In the genomic region with DNA sequence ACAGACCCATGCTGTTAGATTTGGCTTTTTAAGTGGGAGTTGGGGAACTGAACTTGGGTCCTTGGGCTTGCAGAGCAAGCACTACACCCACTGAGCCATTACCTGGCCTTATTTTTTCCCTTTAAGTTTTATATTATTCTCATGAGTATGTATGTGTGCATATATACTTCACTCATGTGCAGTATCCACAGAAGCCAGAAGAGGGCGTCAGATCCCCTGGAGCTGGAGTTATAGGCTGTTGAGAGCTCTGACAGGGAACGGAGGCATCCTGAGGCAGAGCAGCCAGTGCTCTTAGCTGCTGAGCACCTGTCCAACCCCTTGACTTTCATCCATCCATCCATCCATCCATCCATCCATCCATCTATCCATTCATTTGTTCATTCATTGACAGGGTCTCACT, we compare ENCODE assay signal across 29 mouse cellular contexts. TPM values are rescaled to one million over a fixed set of nuclear protein-coding genes. Genes with fewer than 3 reads are reported as not detected.
A peak's percentile ranks its signal among the peaks of the same experiment; 100 is the strongest.
DNase-seq lines count a peak whose midpoint lies in the region; ATAC-seq and TF ChIP-seq lines count a peak whose summit lies in the region.
"Had no signal": no experiment of that assay in that cellular context is flagged by ENCODE, and none has a peak within 500 bp of the region (broad histone marks: within the 10 kb centered on the region; RNA-seq: fewer than 3 reads in every experiment).

No protein-coding gene starts in this region.

- TF ChIP-seq CTCF in intestine, postnatal 0 days (IDR thresholded peaks at IDR 0.05; ENCODE audit: low read depth), result peak; percentile 36
- peak; percentile 16; the same call in 1 of the 2 replicates for TF ChIP-seq CTCF in stomach, postnatal 0 days (IDR thresholded peaks at IDR 0.05; ENCODE audit: low read depth)

- ATAC-seq in intestine, postnatal 0 days, result no peak
- no peak for ATAC-seq in intestine, embryonic 15.5 days
- no peak for ATAC-seq in midbrain, embryonic 11.5 days (ENCODE audit: low FRiP score)
- ATAC-seq in stomach, postnatal 0 days (ENCODE audit: low FRiP score, low TSS enrichment), result no peak
- ATAC-seq: forebrain, embryonic 13.5 days; forebrain, embryonic 16.5 days had no signal

- H3K4me1 ChIP-seq in intestine, postnatal 0 days (replicated peaks; ENCODE audit: control insufficient read depth, insufficient read depth, low read length), result no peaks in the 10 kb centered on the region
- H3K4me1 ChIP-seq in intestine, embryonic 15.5 days (replicated peaks), result peaks cover 7% of the 10 kb centered on the region; the same call in 1 of the 2 replicates
- H3K4me1 ChIP-seq in midbrain, embryonic 11.5 days (ENCODE audit: control insufficient read depth, insufficient read depth, low read length), result peaks cover 10% of the 10 kb centered on the region
- H3K4me1 ChIP-seq in midbrain, embryonic 10.5 days, result peaks cover 27% of the 10 kb centered on the region
- 0 out of 2 replicates have a peak, but pooled peaks cover 5% of the 10 kb centered on the region for H3K4me1 ChIP-seq in stomach, postnatal 0 days (replicated peaks; ENCODE audit: control insufficient read depth, insufficient read depth)

- no peak overlapping the region for H3K9ac ChIP-seq in intestine, postnatal 0 days (ENCODE audit: low read depth, low read length)
- H3K9ac ChIP-seq in intestine, embryonic 15.5 days, result no peak overlapping the region
- H3K9ac ChIP-seq in midbrain, embryonic 11.5 days (ENCODE audit: low read length), result no peak overlapping the region
- no peak overlapping the region for H3K9ac ChIP-seq in stomach, postnatal 0 days (ENCODE audit: low read length)
- H3K9ac ChIP-seq: embryonic facial prominence, embryonic 13.5 days; forebrain, embryonic 13.5 days; heart, embryonic 13.5 days; hindbrain, embryonic 12.5 days; hindbrain, embryonic 15.5 days had no signal

- H3K4me2 ChIP-seq in intestine, postnatal 0 days (replicated peaks; ENCODE audit: low read depth), result no peak overlapping the region
- no peak overlapping the region for H3K4me2 ChIP-seq in intestine, embryonic 15.5 days (replicated peaks)
- H3K4me2 ChIP-seq in midbrain, embryonic 11.5 days, result no peak overlapping the region
- no peak overlapping the region for H3K4me2 ChIP-seq in stomach, postnatal 0 days (replicated peaks; ENCODE audit: low read depth)
- H3K4me2 ChIP-seq: embryonic facial prominence, embryonic 13.5 days; forebrain, embryonic 13.5 days; heart, embryonic 13.5 days; hindbrain, embryonic 12.5 days; hindbrain, embryonic 15.5 days had no signal

- H3K4me3 ChIP-seq in intestine, postnatal 0 days (ENCODE audit: low read depth, low read length), result no peak overlapping the region
- no peak overlapping the region for H3K4me3 ChIP-seq in intestine, embryonic 15.5 days (replicated peaks)
- no peak overlapping the region for H3K4me3 ChIP-seq in midbrain, embryonic 11.5 days (ENCODE audit: low read depth, low read length)
- H3K4me3 ChIP-seq in midbrain, embryonic 10.5 days, result no peak overlapping the region
- H3K4me3 ChIP-seq in stomach, postnatal 0 days (ENCODE audit: low read depth, low read length), result no peak overlapping the region
- H3K4me3 ChIP-seq: embryonic facial prominence, embryonic 10.5 days; embryonic facial prominence, embryonic 13.5 days; erythroblast, embryonic 14.5 days; forebrain, embryonic 13.5 days; heart, adult 2 months; heart, embryonic 10.5 days; heart, embryonic 13.5 days; hindbrain, embryonic 12.5 days; hindbrain, embryonic 15.5 days had no signal

- WGBS in intestine, postnatal 0 days, result 78% methylated on average over 2 of the region's 2 CpGs
- WGBS in intestine, embryonic 15.5 days, result 70% methylated on average over 2 of the region's 2 CpGs
- 75% methylated on average over 2 of the region's 2 CpGs for WGBS in midbrain, embryonic 11.5 days
- 89% methylated on average over 2 of the region's 2 CpGs for WGBS in midbrain, embryonic 10.5 days
- WGBS in stomach, postnatal 0 days, result 68% methylated on average over 2 of the region's 2 CpGs

- no peaks in the 10 kb centered on the region for H3K9me3 ChIP-seq in intestine, postnatal 0 days (ENCODE audit: control insufficient read depth)
- H3K9me3 ChIP-seq in intestine, embryonic 15.5 days, result no peaks in the 10 kb centered on the region
- no peaks in the 10 kb centered on the region; the same call in 1 of the 2 replicates for H3K9me3 ChIP-seq in midbrain, embryonic 11.5 days (ENCODE audit: control insufficient read depth, low read length)
- H3K9me3 ChIP-seq in midbrain, embryonic 10.5 days (replicated peaks), result peaks cover 2% of the 10 kb centered on the region; the same call in 1 of the 2 replicates
- H3K9me3 ChIP-seq in stomach, postnatal 0 days (ENCODE audit: control insufficient read depth, low read length), result no peaks in the 10 kb centered on the region
- H3K9me3 ChIP-seq: embryonic facial prominence, embryonic 13.5 days; forebrain, embryonic 13.5 days; heart, embryonic 10.5 days; heart, embryonic 13.5 days; hindbrain, embryonic 12.5 days; hindbrain, embryonic 15.5 days had no signal

- intact Hi-C loops in left cerebral cortex, postnatal 25 days (cut with DNase I), result no loop called here

- no peaks in the 10 kb centered on the region for H3K36me3 ChIP-seq in intestine, postnatal 0 days (ENCODE audit: control insufficient read depth, insufficient read depth)
- H3K36me3 ChIP-seq in intestine, embryonic 15.5 days, result no peaks in the 10 kb centered on the region
- no peaks in the 10 kb centered on the region for H3K36me3 ChIP-seq in midbrain, embryonic 11.5 days (ENCODE audit: control insufficient read depth, insufficient read depth, low read length)
- H3K36me3 ChIP-seq in midbrain, embryonic 10.5 days, result no peaks in the 10 kb centered on the region
- H3K36me3 ChIP-seq in stomach, postnatal 0 days (ENCODE audit: control insufficient read depth, insufficient read depth, low read length), result no peaks in the 10 kb centered on the region
- H3K36me3 ChIP-seq: embryonic facial prominence, embryonic 10.5 days; embryonic facial prominence, embryonic 13.5 days; heart, embryonic 10.5 days; heart, embryonic 13.5 days; hindbrain, embryonic 12.5 days; hindbrain, embryonic 15.5 days had no signal

- no peak for TF ChIP-seq EP300 in stomach, postnatal 0 days (optimal IDR thresholded peaks at IDR 0.05)

- H3K27ac ChIP-seq in intestine, postnatal 0 days (ENCODE audit: low read depth, low read length), result no peak overlapping the region
- no peak overlapping the region for H3K27ac ChIP-seq in intestine, embryonic 15.5 days
- H3K27ac ChIP-seq in midbrain, embryonic 11.5 days (ENCODE audit: low read depth, low read length), result no peak overlapping the region
- no peak overlapping the region for H3K27ac ChIP-seq in midbrain, embryonic 10.5 days (replicated peaks)
- H3K27ac ChIP-seq in stomach, postnatal 0 days (replicated peaks), result no peak overlapping the region
- H3K27ac ChIP-seq: embryonic facial prominence, embryonic 10.5 days; embryonic facial prominence, embryonic 13.5 days; forebrain, embryonic 13.5 days; heart, adult 2 months; heart, embryonic 10.5 days; heart, embryonic 13.5 days; hindbrain, embryonic 12.5 days; hindbrain, embryonic 15.5 days had no signal

- DNase-seq in midbrain, embryonic 11.5 days (ENCODE audit: low spot score, missing footprints), result peak; percentile 81
- DNase-seq in midbrain, embryonic 10.5 days (ENCODE audit: low spot score), result no peak
- peak; percentile 27 for DNase-seq in ES-CJ7 (ENCODE audit: low read depth, low spot score)
- no peak for DNase-seq in stomach, postnatal 0 days (ENCODE audit: low spot score)
- no peak for DNase-seq in left cerebral cortex, postnatal 25 days (ENCODE audit: low spot score in 2 of 2)
- no peak for DNase-seq in cerebellum, postnatal 36 days
- DNase-seq: adrenal gland, adult 2 months; adrenal gland, postnatal 14 days; cerebellum, adult 11 months; cerebellum, adult 2 months; cerebellum, adult 9-11 months; cerebellum, postnatal 25 days; embryo, embryonic 11 days; gastrocnemius, postnatal 10 days; gastrocnemius, postnatal 36 days; heart, adult 2 months; heart, postnatal 14 days; heart, postnatal 4 days had no signal

- H3K27me3 ChIP-seq in intestine, postnatal 0 days (replicated peaks; ENCODE audit: control insufficient read depth, insufficient read depth, low read length), result no peaks in the 10 kb centered on the region
- no peaks in the 10 kb centered on the region for H3K27me3 ChIP-seq in intestine, embryonic 15.5 days (replicated peaks)
- H3K27me3 ChIP-seq in midbrain, embryonic 11.5 days (ENCODE audit: control insufficient read depth, insufficient read depth, low read length), result no peaks in the 10 kb centered on the region
- peaks cover 11% of the 10 kb centered on the region for H3K27me3 ChIP-seq in midbrain, embryonic 10.5 days (ENCODE audit: low read depth, poor library complexity, severe bottlenecking)
- H3K27me3 ChIP-seq in stomach, postnatal 0 days (ENCODE audit: control insufficient read depth, insufficient read depth, low read length), result no peaks in the 10 kb centered on the region
- H3K27me3 ChIP-seq: embryonic facial prominence, embryonic 13.5 days; forebrain, embryonic 13.5 days; heart, embryonic 13.5 days; hindbrain, embryonic 12.5 days; hindbrain, embryonic 15.5 days had no signal

RNA-seq across cellular contexts. Expression of a gene that starts 2.9 kb away (rescaled TPM):
- 31.4 and 32.9 TPM in 2 replicates for polyA plus RNA-seq in intestine, postnatal 0 days (2015; fragmentation: Nextera tagmentation; extraction: Ambion mirVana)
- polyA plus RNA-seq in intestine, embryonic 15.5 days (2015; fragmentation: Nextera tagmentation; extraction: Ambion mirVana), result 20.3 and 21.8 TPM in 2 replicates
- 10.0 and 11.2 TPM in 2 replicates for polyA plus RNA-seq in midbrain, embryonic 11.5 days (2014; fragmentation: Nextera tagmentation; extraction: Ambion mirVana)
- polyA plus RNA-seq in midbrain, embryonic 10.5 days (2016; fragmentation: Nextera tagmentation; extraction: Ambion mirVana), result 13.6 and 15.2 TPM in 2 replicates
- polyA plus RNA-seq in stomach, postnatal 0 days (2015; fragmentation: Nextera tagmentation; extraction: Ambion mirVana), result 17.3 and 19.2 TPM in 2 replicates
- 10 to 100 TPM; 87.2 to 91.9 TPM for total RNA-seq in left cerebral cortex, postnatal 25 days (2021)

RNA-seq across cellular contexts. Expression of a gene that starts 41.7 kb away (rescaled TPM):
- polyA plus RNA-seq in intestine, postnatal 0 days (2015; fragmentation: Nextera tagmentation; extraction: Ambion mirVana), result 3.8 and 4.3 TPM in 2 replicates
- 2.5 and 2.9 TPM in 2 replicates for polyA plus RNA-seq in intestine, embryonic 15.5 days (2015; fragmentation: Nextera tagmentation; extraction: Ambion mirVana)
- 0.81 and 1.1 TPM in 2 replicates for polyA plus RNA-seq in midbrain, embryonic 11.5 days (2014; fragmentation: Nextera tagmentation; extraction: Ambion mirVana)
- polyA plus RNA-seq in midbrain, embryonic 10.5 days (2016; fragmentation: Nextera tagmentation; extraction: Ambion mirVana), result 0.97 and 1.5 TPM in 2 replicates
- 1.4 and 1.7 TPM in 2 replicates for polyA plus RNA-seq in stomach, postnatal 0 days (2015; fragmentation: Nextera tagmentation; extraction: Ambion mirVana)
- 10 to 100 TPM; 46.4 to 54.6 TPM for total RNA-seq in left cerebral cortex, postnatal 25 days (2021)
- polyA plus RNA-seq: erythroblast, embryonic 14.5 days had no signal

RNA-seq across cellular contexts. Expression of a gene that starts 45.9 kb away (rescaled TPM):
- polyA plus RNA-seq in intestine, postnatal 0 days (2015; fragmentation: Nextera tagmentation; extraction: Ambion mirVana), result 456 and 498 TPM in 2 replicates
- polyA plus RNA-seq in intestine, embryonic 15.5 days (2015; fragmentation: Nextera tagmentation; extraction: Ambion mirVana), result 387 and 549 TPM in 2 replicates
- polyA plus RNA-seq in midbrain, embryonic 11.5 days (2014; fragmentation: Nextera tagmentation; extraction: Ambion mirVana), result 392 and 401 TPM in 2 replicates
- polyA plus RNA-seq in midbrain, embryonic 10.5 days (2016; fragmentation: Nextera tagmentation; extraction: Ambion mirVana), result 227 and 286 TPM in 2 replicates
- 682 and 701 TPM in 2 replicates for polyA plus RNA-seq in stomach, postnatal 0 days (2015; fragmentation: Nextera tagmentation; extraction: Ambion mirVana)
- total RNA-seq in left cerebral cortex, postnatal 25 days (2021), result 10 to 100 TPM; 21.8 to 24.8 TPM
- polyA plus RNA-seq: erythroblast, embryonic 14.5 days had no signal

Comparison
In these comparisons a context has a peak if more than half of its experiments do, and no peak if none do; other contexts are left out.
1. DNase-seq: peak in midbrain, embryonic 11.5 days (single experiment) and ES-CJ7 (single experiment); none in midbrain, embryonic 10.5 days (single experiment), stomach, postnatal 0 days (single experiment), left cerebral cortex, postnatal 25 days (0 of 2) and cerebellum, postnatal 36 days (0 of 2).